Mouse (Mus musculus) intestine, embryonic 15.5 days (tissue): ENCODE data around the gene BC048403. TPM values are rescaled to one million over a fixed set of nuclear protein-coding genes. Genes with fewer than 3 reads are reported as not detected.
A peak's percentile ranks its signal among the peaks of the same experiment; 100 is the strongest.

ENCODE experiments used
- ATAC-seq: fragments of 200-750 bp; cut with Nextera tagmentation; 2 replicates; pipeline ENCODE4 v1.8.0; 2017; ENCODE audit warnings: moderate TSS enrichment, moderate library complexity
- H3K27ac ChIP-seq: fragments of 300-500 bp; sonication (generic); 2 replicates; pipeline ENCODE4 v1.5.1; 2015; ENCODE audit warnings: mild to moderate bottlenecking, inconsistent platforms
- H3K27me3 ChIP-seq: fragments of 300-500 bp; sonication (generic); replicated peaks from 2 replicates; pipeline ENCODE4 v1.6.1; 2015; ENCODE audit warnings: inconsistent platforms
- H3K36me3 ChIP-seq: fragments of 300-500 bp; sonication (generic); 2 replicates; pipeline ENCODE4 v1.6.1; 2015; ENCODE audit warnings: inconsistent platforms
- H3K4me1 ChIP-seq: fragments of 300-500 bp; sonication (generic); replicated peaks from 2 replicates; pipeline ENCODE4 v1.6.1; 2015; ENCODE audit warnings: inconsistent platforms
- H3K4me2 ChIP-seq: fragments of 300-500 bp; sonication (generic); replicated peaks from 2 replicates; pipeline ENCODE4 v1.6.1; 2015; ENCODE audit warnings: mild to moderate bottlenecking, inconsistent platforms
- H3K4me3 ChIP-seq: fragments of 300-500 bp; sonication (generic); replicated peaks from 2 replicates; pipeline ENCODE4 v1.5.1; 2015; ENCODE audit warnings: inconsistent platforms
- H3K9ac ChIP-seq: fragments of 300-500 bp; sonication (generic); 2 replicates; pipeline ENCODE4 v1.6.1; 2015; ENCODE audit warnings: inconsistent platforms
- H3K9me3 ChIP-seq: fragments of 300-500 bp; sonication (generic); 2 replicates; pipeline ENCODE4 v1.6.1; 2016; ENCODE audit warnings: inconsistent platforms
- WGBS: fragments of 180-500 bp; shearing (Covaris S2); methylation state at CpG from one replicate; pipeline ENCODE4 v1.1.7; 2015; 5-methylcytosine and 5-hydroxymethylcytosine counted together
- polyA plus RNA-seq: library from polyadenylated mRNA; unstranded; fragments of >200 nt; fragmentation: Nextera tagmentation; extraction: Ambion mirVana; gene quantifications from 2 replicates; pipeline ENCODE4 v1.2.1, GENCODE M21; 2015

The BC048403 gene
- polyA plus RNA-seq, 1 experiment from 2014 or later: 3.9 TPM

- Histone ChIP-seq H3K9me3 (no peaks in the 10 kb centered on the region), H3K4me2 (no peak overlapping the region), H3K36me3 (no peaks in the 10 kb centered on the region), H3K27ac (no peak overlapping the region), H3K4me1 (no peaks in the 10 kb centered on the region), H3K9ac (no peak overlapping the region), H3K4me3 (no peak overlapping the region), H3K27me3 (no peaks in the 10 kb centered on the region)
- ATAC-seq: peak; percentile 98
- 62% methylated on average over 8 of the region's 8 CpGs for WGBS
Measured at GRCm38 (mm10) chr10:121796027-121796802, 56.5 kb downstream of the BC048403 start.

- Histone ChIP-seq H3K4me2 (no peak overlapping the region), H3K36me3 (0 out of 2 replicates have a peak, but pooled peaks cover 2% of the 10 kb centered on the region), H3K9ac (no peak overlapping the region), H3K27ac (no peak overlapping the region), H3K4me3 (no peak overlapping the region), H3K9me3 (no peaks in the 10 kb centered on the region), H3K27me3 (no peaks in the 10 kb centered on the region), H3K4me1 (no peaks in the 10 kb centered on the region)
- ATAC-seq: no peak
- WGBS: 92% methylated on average over 13 of the region's 13 CpGs
Measured at GRCm38 (mm10) chr10:121800041-121800440, 60.3 kb downstream of the BC048403 start.

Other genes starting within 250 kb of the BC048403 start
- gene Tbk1, start 153.2 kb upstream of the BC048403 start, polyA plus RNA-seq: 32.9 and 35.1 TPM in 2 replicates
- 46.3 and 46.5 TPM in 2 replicates for gene Xpot, start 113.6 kb upstream of the BC048403 start, polyA plus RNA-seq
- gene D930020B18Rik, start 98.3 kb upstream of the BC048403 start, polyA plus RNA-seq: 0.23 and 0.39 TPM in 2 replicates